Mouse (Mus musculus) stomach, embryonic 16.5 days (tissue): ENCODE data around the gene Grid2ip. TPM values are rescaled to one million over a fixed set of nuclear protein-coding genes. Genes with fewer than 3 reads are reported as not detected.
A peak's percentile ranks its signal among the peaks of the same experiment; 100 is the strongest.
"Not testable (repeated sequence)": the region's sequence is repeated elsewhere in the genome, so short reads cannot be mapped to it uniquely, and the experiment has no call there.

Experiments
- ATAC-seq: fragments of 200-750 bp; cut with Nextera tagmentation; 2 replicates; pipeline ENCODE4 v1.8.0; 2017; ENCODE audit warnings: moderate number of reproducible peaks, moderate TSS enrichment; ENCODE audit not compliant: insufficient read depth, low FRiP score
- H3K27ac ChIP-seq: fragments of 300-500 bp; sonication (generic); 2 replicates; pipeline ENCODE4 v1.5.1; 2014; ENCODE audit warnings: low read length
- H3K27me3 ChIP-seq: fragments of 300-500 bp; sonication (generic); 2 replicates; pipeline ENCODE4 v1.6.1; 2014; ENCODE audit warnings: low read length, control low read depth, mixed read lengths; ENCODE audit not compliant: control insufficient read depth, insufficient read depth
- H3K36me3 ChIP-seq: fragments of 300-500 bp; sonication (generic); 2 replicates; pipeline ENCODE4 v1.6.1; 2014; ENCODE audit warnings: low read length; ENCODE audit not compliant: control insufficient read depth, insufficient read depth
- H3K4me1 ChIP-seq: fragments of 300-500 bp; sonication (generic); 2 replicates; pipeline ENCODE4 v1.6.1; 2014; ENCODE audit warnings: low read length, control low read depth, mixed read lengths; ENCODE audit not compliant: control insufficient read depth, insufficient read depth
- H3K4me2 ChIP-seq: fragments of 300-500 bp; sonication (generic); 2 replicates; pipeline ENCODE4 v1.6.1; 2014; ENCODE audit warnings: low read depth, low read length, mixed read lengths
- H3K4me3 ChIP-seq: fragments of 300-500 bp; sonication (generic); replicated peaks from 2 replicates; pipeline ENCODE4 v1.5.1; 2014; ENCODE audit warnings: mild to moderate bottlenecking, low read length
- H3K9ac ChIP-seq: fragments of 300-500 bp; sonication (generic); 2 replicates; pipeline ENCODE4 v1.6.1; 2014; ENCODE audit warnings: low read length
- H3K9me3 ChIP-seq: fragments of 300-500 bp; sonication (generic); replicated peaks from 2 replicates; pipeline ENCODE4 v1.6.1; 2016; ENCODE audit warnings: low read length, control low read depth; ENCODE audit not compliant: control insufficient read depth
- WGBS: fragments of 180-500 bp; shearing (Covaris S2); extraction: QIAGEN DNeasy Blood & Tissue Kit; methylation state at CpG from one replicate; pipeline ENCODE4 v1.1.7; 2014; 5-methylcytosine and 5-hydroxymethylcytosine counted together
- polyA plus RNA-seq: library from polyadenylated mRNA; unstranded; fragments of >200 nt; fragmentation: Nextera tagmentation; extraction: Ambion mirVana; gene quantifications from 2 replicates; pipeline ENCODE4 v1.2.1, GENCODE M21; 2015

Gene Grid2ip
- polyA plus RNA-seq, 1 experiment from 2014 or later = 2.9 TPM

DNA sequence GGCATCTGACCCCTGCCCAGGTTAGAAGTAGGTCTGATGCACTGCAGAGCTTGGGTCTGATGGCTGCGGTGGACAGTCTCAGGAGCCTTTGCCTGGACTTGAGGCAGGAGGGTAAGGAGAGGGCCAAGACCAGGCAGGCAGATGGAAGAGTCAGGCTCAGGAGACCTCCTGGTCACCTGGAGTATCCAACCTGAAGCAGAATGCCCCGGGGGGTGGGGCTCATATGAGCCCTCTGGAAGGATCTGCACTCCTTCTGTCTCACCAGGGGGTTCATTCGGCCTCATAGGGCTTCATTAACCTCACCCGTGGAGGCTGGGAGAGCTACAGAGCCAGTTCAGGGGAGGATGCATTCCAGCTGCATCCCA lies 14.0 kb downstream of the Grid2ip start:
- H3K27me3 ChIP-seq = peaks cover 68% of the 10 kb centered on the region
- H3K9ac ChIP-seq = no peak overlapping the region
- ATAC-seq = no peak
- H3K36me3 ChIP-seq = no peaks in the 10 kb centered on the region
- 58% methylated on average over 4 of the region's 4 CpGs for WGBS
- H3K9me3 ChIP-seq = no peaks in the 10 kb centered on the region
- no peak overlapping the region for H3K4me2 ChIP-seq
- peaks cover 5% of the 10 kb centered on the region; the same call in 1 of the 2 replicates for H3K4me1 ChIP-seq
- no peak overlapping the region for H3K27ac ChIP-seq
- H3K4me3 ChIP-seq = no peak overlapping the region

DNA sequence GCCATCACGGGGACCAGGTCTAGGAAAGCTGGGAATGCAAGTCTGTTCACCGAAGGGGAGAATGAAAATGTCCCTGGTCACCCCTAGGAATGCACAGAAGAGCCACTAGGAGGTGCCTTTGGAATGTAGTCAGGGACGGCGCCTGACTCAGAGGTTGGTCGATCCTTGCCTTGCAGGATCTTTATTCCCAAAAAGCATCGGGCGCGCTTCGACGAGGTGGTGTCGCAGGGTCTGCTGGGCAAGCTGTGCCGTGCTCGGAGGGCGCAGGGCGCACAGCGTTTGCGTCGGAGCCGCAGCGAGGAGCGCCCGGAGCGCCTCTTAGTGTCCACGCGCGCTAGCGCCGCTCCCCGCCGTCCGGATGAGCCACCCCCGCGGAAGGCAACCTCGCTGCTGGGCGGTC lies 15.7 kb downstream of the Grid2ip start:
- Histone ChIP-seq H3K9me3 (no peaks in the 10 kb centered on the region), H3K9ac (peak overlapping the region; percentile 54; the same call in 1 of the 2 replicates), H3K27me3 (peaks cover 63% of the 10 kb centered on the region), H3K4me3 (peak overlapping the region; percentile 42), H3K4me2 (peak overlapping the region; percentile 62), H3K27ac (no peak overlapping the region), H3K4me1 (peaks cover 5% of the 10 kb centered on the region; the same call in 1 of the 2 replicates), H3K36me3 (no peaks in the 10 kb centered on the region)
- no peak for ATAC-seq
- 2% methylated on average over 35 of the region's 35 CpGs for WGBS

DNA sequence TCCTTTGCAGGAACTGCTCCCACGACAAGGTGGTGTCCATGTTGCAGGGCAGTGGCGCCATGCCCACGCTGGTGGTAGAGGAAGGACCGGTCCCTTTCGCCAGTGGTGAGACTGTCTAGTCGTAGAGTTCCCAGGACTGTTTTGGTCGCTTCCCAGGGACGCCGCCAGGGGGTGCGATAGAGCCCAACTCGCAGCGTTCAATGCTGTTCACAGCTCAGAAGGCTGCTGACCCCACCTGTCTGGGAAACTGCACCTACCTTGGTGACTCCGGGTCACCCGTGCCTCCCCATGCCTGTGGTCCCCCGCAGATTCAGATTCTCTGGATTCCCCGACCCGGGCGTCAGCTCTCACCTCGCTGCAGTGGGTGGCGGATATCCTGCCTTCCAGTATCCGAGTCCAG lies 18.1 kb downstream of the Grid2ip start:
- peak overlapping the region; percentile 41 for H3K4me3 ChIP-seq
- no peaks in the 10 kb centered on the region for H3K9me3 ChIP-seq
- peak overlapping the region; percentile 55; the same call in 1 of the 2 replicates for H3K9ac ChIP-seq
- H3K4me2 ChIP-seq = peak overlapping the region; percentile 60
- H3K27ac ChIP-seq = no peak overlapping the region; the same call in 1 of the 2 replicates
- 8% methylated on average over 21 of the region's 21 CpGs for WGBS
- no peaks in the 10 kb centered on the region for H3K36me3 ChIP-seq
- ATAC-seq = peak; percentile 63; the same call in 1 of the 2 replicates
- H3K4me1 ChIP-seq = no peaks in the 10 kb centered on the region
- peaks cover 42% of the 10 kb centered on the region for H3K27me3 ChIP-seq

DNA sequence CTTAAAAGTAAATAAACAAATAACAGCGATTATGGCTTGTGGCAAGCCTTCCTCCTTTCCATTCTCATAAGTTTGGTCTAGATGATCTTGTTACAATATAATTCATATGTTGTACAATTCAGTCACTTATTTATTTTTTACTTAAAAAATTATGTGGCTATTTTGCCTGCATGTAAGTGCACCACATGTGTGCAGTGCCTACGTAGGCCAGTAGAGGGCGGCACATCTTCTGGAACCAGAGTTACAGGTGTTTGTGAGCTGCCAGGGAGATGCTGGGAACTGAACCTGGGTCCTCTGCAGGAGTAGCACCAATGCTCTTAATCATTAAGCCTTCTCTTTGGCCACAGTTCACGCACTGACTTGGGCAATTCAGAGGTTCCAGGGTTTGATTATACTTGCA lies 19.0 kb downstream of the Grid2ip start:
- Histone ChIP-seq H3K4me2 (no peak overlapping the region), H3K4me3 (no peak overlapping the region), H3K27ac (no peak overlapping the region), H3K27me3 (peaks cover 33% of the 10 kb centered on the region), H3K9me3 (no peaks in the 10 kb centered on the region), H3K9ac (no peak overlapping the region), H3K4me1 (no peaks in the 10 kb centered on the region), H3K36me3 (no peaks in the 10 kb centered on the region)
- 82% methylated on average over 4 of the region's 4 CpGs for WGBS
- no peak for ATAC-seq

DNA sequence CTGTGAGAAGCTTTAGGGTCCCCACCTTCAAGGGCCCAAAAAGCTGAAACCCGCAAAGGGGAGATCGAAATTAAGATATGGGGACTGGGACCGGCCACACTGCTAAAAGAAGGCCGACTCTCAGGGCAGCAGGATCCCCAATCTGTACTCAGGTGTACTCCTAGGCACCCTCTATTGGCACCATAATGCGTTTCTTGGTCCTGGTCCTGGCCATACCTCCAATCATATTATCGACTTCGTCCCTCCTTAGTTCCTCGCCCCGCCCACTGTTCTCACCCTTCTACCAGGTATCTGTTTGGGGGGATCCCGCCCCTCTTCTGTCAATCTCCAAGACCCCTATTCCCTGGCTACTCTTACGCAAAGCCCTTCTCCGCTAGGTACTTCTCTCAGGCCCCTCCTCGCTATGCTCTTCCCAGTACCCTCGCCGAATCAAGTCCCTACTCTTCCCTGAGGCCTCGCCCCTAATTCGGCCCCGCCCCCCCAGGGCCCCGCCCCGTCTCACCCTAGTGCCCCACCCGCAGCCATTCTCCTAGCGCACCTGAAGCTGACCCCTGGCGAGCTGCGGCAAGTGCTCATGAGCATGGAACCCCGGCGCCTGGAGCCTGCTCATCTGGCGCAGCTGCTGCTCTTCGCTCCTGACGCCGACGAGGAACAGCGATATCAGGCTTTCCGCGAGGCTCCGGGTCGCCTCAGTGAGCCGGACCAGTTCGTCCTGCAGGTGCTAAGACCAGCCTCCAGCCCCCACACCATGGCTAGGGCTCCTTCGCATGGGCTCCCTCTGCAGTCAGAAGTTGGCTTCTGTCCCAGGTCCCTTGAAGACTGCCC lies 29.9 kb downstream of the Grid2ip start:
- no peaks in the 10 kb centered on the region for H3K9me3 ChIP-seq
- H3K4me2 ChIP-seq = peak overlapping the region; percentile 78
- H3K4me1 ChIP-seq = peaks cover 10% of the 10 kb centered on the region; the same call in 1 of the 2 replicates
- peak overlapping the region; percentile 44 for H3K4me3 ChIP-seq
- WGBS = 7% methylated on average over 39 of the region's 39 CpGs
- ATAC-seq = peak; percentile 89
- H3K27ac ChIP-seq = no peak overlapping the region
- no peaks in the 10 kb centered on the region for H3K36me3 ChIP-seq
- peaks cover 12% of the 10 kb centered on the region for H3K27me3 ChIP-seq
- H3K9ac ChIP-seq = peak overlapping the region; percentile 58

DNA sequence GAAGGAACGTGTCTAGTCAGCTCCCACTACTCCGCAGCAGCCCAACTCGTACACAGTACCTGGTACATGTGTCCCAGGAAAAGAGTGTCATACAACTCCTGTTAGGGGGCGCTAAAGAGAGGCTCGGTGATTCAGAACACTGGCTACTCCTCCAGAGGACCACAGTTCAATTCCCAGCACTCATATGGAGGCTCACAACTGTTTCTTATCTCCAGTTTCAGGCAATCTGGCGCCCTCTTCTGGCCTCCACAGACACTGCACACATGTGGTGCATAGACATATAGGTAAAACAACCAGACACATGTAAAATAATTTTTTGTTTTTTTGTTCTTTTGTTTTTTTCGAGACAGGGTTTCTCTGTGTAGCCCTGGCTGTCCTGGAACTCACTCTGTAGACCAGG lies 37.0 kb downstream of the Grid2ip start:
- Histone ChIP-seq H3K4me2 (no peak overlapping the region), H3K9me3 (no peaks in the 10 kb centered on the region), H3K9ac (no peak overlapping the region), H3K4me3 (no peak overlapping the region), H3K36me3 (no peaks in the 10 kb centered on the region), H3K27me3 (no peaks in the 10 kb centered on the region), H3K4me1 (no peaks in the 10 kb centered on the region), H3K27ac (no peak overlapping the region)
- ATAC-seq = no peak
- 76% methylated on average over 7 of the region's 7 CpGs for WGBS

DNA sequence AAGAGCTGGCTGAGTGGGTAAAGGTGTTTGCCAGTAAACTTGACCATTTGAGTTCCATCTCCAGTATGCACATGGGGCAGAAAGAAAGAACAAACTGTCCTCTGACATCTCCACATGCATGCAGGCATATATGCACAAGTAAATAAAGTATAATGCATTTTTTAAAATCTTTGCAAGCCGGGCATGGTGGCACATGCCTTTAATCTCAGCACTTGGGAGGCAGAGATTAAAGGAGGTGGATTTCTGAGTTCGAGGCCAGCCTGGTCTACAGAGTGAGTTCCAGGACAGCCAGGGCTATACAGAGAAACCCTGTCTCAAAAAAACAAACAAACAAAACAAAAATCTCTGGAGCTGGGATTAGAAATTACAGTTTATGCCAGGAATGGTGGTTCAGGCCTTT lies 37.8 kb downstream of the Grid2ip start:
- not testable (repeated sequence) for ATAC-seq, H3K4me1 ChIP-seq, H3K9ac ChIP-seq, H3K27me3 ChIP-seq, H3K36me3 ChIP-seq, H3K9me3 ChIP-seq, H3K27ac ChIP-seq, H3K4me2 ChIP-seq, H3K4me3 ChIP-seq
- WGBS = 86% methylated on average over 2 of the region's 2 CpGs

DNA sequence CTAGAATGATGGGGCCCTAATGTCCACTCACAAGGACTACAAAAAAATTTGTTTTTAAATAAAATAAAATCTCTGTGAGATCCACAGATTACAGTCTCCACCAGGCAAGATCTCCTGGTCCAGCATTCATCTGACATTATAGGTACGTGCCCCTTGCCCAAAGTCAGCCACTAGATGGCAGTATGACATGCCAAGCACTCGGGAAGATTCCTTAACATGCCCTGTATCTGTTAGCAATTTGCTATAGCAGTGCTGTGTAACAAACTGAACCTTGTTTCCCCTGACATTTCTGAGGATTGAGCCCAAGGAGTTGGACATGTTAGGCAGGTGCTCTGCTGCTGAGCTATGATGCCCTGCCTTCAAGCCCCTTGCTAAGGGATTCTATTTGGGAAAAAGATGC lies 38.5 kb downstream of the Grid2ip start:
- WGBS = 42% methylated on average over 2 of the region's 2 CpGs
- no peaks in the 10 kb centered on the region for H3K9me3 ChIP-seq
- H3K36me3 ChIP-seq = no peaks in the 10 kb centered on the region

DNA sequence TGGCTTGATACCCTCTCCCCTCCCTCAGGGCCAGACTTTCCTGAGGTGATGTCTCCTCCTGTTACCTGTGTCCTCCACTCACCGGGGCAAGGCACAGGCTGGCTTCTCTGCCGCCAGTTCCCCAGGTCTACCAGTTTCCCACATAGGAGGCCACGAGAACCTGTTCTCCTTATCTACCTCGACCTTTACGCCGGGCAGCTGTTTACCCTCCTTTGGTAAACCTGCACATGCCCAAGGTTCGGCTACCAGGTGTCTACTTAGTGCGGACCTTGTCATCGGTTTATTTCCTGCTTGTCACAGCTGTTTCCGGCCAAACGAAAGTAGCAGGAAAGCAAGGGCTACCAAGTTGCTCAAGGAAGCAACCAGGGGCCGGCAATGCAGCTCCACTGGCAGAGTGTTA lies 43.4 kb downstream of the Grid2ip start:
- Histone ChIP-seq H3K9me3 (no peaks in the 10 kb centered on the region), H3K4me3 (no peak overlapping the region), H3K27ac (peak overlapping the region; percentile 81), H3K9ac (no peak overlapping the region), H3K4me1 (peaks cover 11% of the 10 kb centered on the region), H3K27me3 (no peaks in the 10 kb centered on the region), H3K36me3 (no peaks in the 10 kb centered on the region), H3K4me2 (peak overlapping the region; percentile 22; the same call in 1 of the 2 replicates)
- WGBS = 70% methylated on average over 12 of the region's 12 CpGs
- ATAC-seq = peak; percentile 75

More for the DNA sequence above, 38.5 kb downstream of the Grid2ip start:
- no peaks in the 10 kb centered on the region for H3K27me3 ChIP-seq
- H3K9ac ChIP-seq = no peak overlapping the region
- no peak for ATAC-seq
- H3K4me1 ChIP-seq = no peaks in the 10 kb centered on the region
- no peak overlapping the region for H3K4me3 ChIP-seq
- no peak overlapping the region for H3K4me2 ChIP-seq
- no peak overlapping the region for H3K27ac ChIP-seq
